Mouse (Mus musculus) cerebellum, adult 8-10 months (tissue): ENCODE data around the gene Hyal4.

Source experiments
- DNase-seq: peaks from one replicate; pipeline ENCODE4 v3.0.0; 2022

Hyal4 gene

GRCm38 (mm10) chr6:24748029-24748428 is at the start of gene Hyal4:
Gene Hyal4, plus strand, starts transcription at chr6:24748329.
- no peak for DNase-seq

GRCm38 (mm10) chr6:24707090-24707489 is 41.0 kb upstream of the Hyal4 start:
- no peak for DNase-seq

- DNase-seq = no peak
Measured at GRCm38 (mm10) chr6:24707499-24707898, 40.6 kb upstream of the Hyal4 start.

GRCm38 (mm10) chr6:24721317-24722099 is 26.6 kb upstream of the Hyal4 start:
- peak; percentile 7 for DNase-seq

GRCm38 (mm10) chr6:24728130-24728529 is 20.0 kb upstream of the Hyal4 start:
- no peak for DNase-seq

GRCm38 (mm10) chr6:24732945-24733344 is 15.2 kb upstream of the Hyal4 start, which contains the start of gene Hyal6:
Gene Hyal6, plus strand, starts transcription at chr6:24733245.
- no peak for DNase-seq

- DNase-seq = no peak
Measured at GRCm38 (mm10) chr6:24734565-24734964, 13.6 kb upstream of the Hyal4 start.

- DNase-seq = no peak
Measured at GRCm38 (mm10) chr6:24759281-24759680, 11.2 kb downstream of the Hyal4 start.

GRCm38 (mm10) chr6:24766261-24766660 is 18.1 kb downstream of the Hyal4 start:
- DNase-seq = no peak

GRCm38 (mm10) chr6:24779182-24779581 is 31.1 kb downstream of the Hyal4 start:
- no peak for DNase-seq

GRCm38 (mm10) chr6:24790888-24791287 is 42.8 kb downstream of the Hyal4 start, which contains the start of gene Spam1:
Gene Spam1, plus strand, starts transcription at chr6:24791188.
- no peak for DNase-seq
